Mouse (Mus musculus): ENCODE data around the gene Blzf1.

- TF ChIP-seq CTCF (IDR thresholded peaks at IDR 0.05; ENCODE audit: borderline replicate concordance, insufficient read depth, low read depth, low read length), result no peak
- no peak for TF ChIP-seq POLR2A (IDR thresholded peaks at IDR 0.05; ENCODE audit: borderline replicate concordance, insufficient read depth, low read length)
Measured at GRCm38 (mm10) chr1:164261553-164261952, 45.7 kb downstream of the Blzf1 start.

All from cerebellum, adult 2 months (tissue).